Mouse (Mus musculus): ENCODE results near the gene Psma6. TPM values are rescaled to one million over a fixed set of nuclear protein-coding genes. Genes with fewer than 3 reads are reported as not detected.

The Psma6 gene
- polyA plus RNA-seq, 1 experiment = 17.3 TPM

- Histone ChIP-seq H3K27me3 (ENCODE audit: control insufficient read depth, insufficient read depth, low read length) (no peaks in the 10 kb centered on the region), H3K36me3 (ENCODE audit: control insufficient read depth, insufficient read depth, low read length) (no peaks in the 10 kb centered on the region), H3K4me1 (ENCODE audit: control insufficient read depth, insufficient read depth, insufficient read length, low read length) (peaks cover 47% of the 10 kb centered on the region), H3K4me3 (ENCODE audit: low read depth, low read length) (no peak overlapping the region), H3K27ac (ENCODE audit: insufficient read depth, low read depth, low read length) (no peak overlapping the region)
- no peak for TF ChIP-seq POLR2A (IDR thresholded peaks at IDR 0.05; ENCODE audit: low read depth, low read length)
- TF ChIP-seq CTCF (IDR thresholded peaks at IDR 0.05; ENCODE audit: extremely low read depth, insufficient read length, insufficient replicate concordance, low read depth, low read length) = no peak
- WGBS = 79% methylated on average over 6 of the region's 6 CpGs
Observed at GRCm38 (mm10) chr12:55462456-55462855, 78.4 kb downstream of the Psma6 start.

GRCm38 (mm10) chr12:55463087-55463486 is 79.1 kb downstream of the Psma6 start:
- no peak overlapping the region for H3K27ac ChIP-seq (ENCODE audit: insufficient read depth, low read depth, low read length)
- peaks cover 53% of the 10 kb centered on the region for H3K4me1 ChIP-seq (ENCODE audit: control insufficient read depth, insufficient read depth, insufficient read length, low read length)
- WGBS = 78% methylated on average over 5 of the region's 5 CpGs
- H3K27me3 ChIP-seq (ENCODE audit: control insufficient read depth, insufficient read depth, low read length) = no peaks in the 10 kb centered on the region
- TF ChIP-seq CTCF (IDR thresholded peaks at IDR 0.05; ENCODE audit: extremely low read depth, insufficient read length, insufficient replicate concordance, low read depth, low read length) = no peak
- TF ChIP-seq POLR2A (IDR thresholded peaks at IDR 0.05; ENCODE audit: low read depth, low read length) = no peak
- H3K36me3 ChIP-seq (ENCODE audit: control insufficient read depth, insufficient read depth, low read length) = no peaks in the 10 kb centered on the region
- H3K4me3 ChIP-seq (ENCODE audit: low read depth, low read length) = no peak overlapping the region

- Histone ChIP-seq H3K27me3 (ENCODE audit: control insufficient read depth, insufficient read depth, low read length) (no peaks in the 10 kb centered on the region), H3K36me3 (ENCODE audit: control insufficient read depth, insufficient read depth, low read length) (no peaks in the 10 kb centered on the region), H3K27ac (ENCODE audit: insufficient read depth, low read depth, low read length) (peak overlapping the region; percentile 89), H3K4me1 (ENCODE audit: control insufficient read depth, insufficient read depth, insufficient read length, low read length) (peaks cover 51% of the 10 kb centered on the region), H3K4me3 (ENCODE audit: low read depth, low read length) (peak overlapping the region; percentile 47)
- TF ChIP-seq POLR2A (IDR thresholded peaks at IDR 0.05; ENCODE audit: low read depth, low read length) = peak; percentile 16; the same call in 1 of the 2 replicates
- no peak for TF ChIP-seq CTCF (IDR thresholded peaks at IDR 0.05; ENCODE audit: extremely low read depth, insufficient read length, insufficient replicate concordance, low read depth, low read length)
- WGBS = 8% methylated on average over 16 of the region's 16 CpGs
Observed at GRCm38 (mm10) chr12:55463992-55464845, 80.2 kb downstream of the Psma6 start.

GRCm38 (mm10) chr12:55464846-55465361 is 80.9 kb downstream of the Psma6 start:
- Histone ChIP-seq H3K36me3 (ENCODE audit: control insufficient read depth, insufficient read depth, low read length) (no peaks in the 10 kb centered on the region), H3K4me1 (ENCODE audit: control insufficient read depth, insufficient read depth, insufficient read length, low read length) (peaks cover 46% of the 10 kb centered on the region), H3K27me3 (ENCODE audit: control insufficient read depth, insufficient read depth, low read length) (no peaks in the 10 kb centered on the region), H3K4me3 (ENCODE audit: low read depth, low read length) (peak overlapping the region; percentile 47), H3K27ac (ENCODE audit: insufficient read depth, low read depth, low read length) (peak overlapping the region; percentile 89)
- no peak for TF ChIP-seq CTCF (IDR thresholded peaks at IDR 0.05; ENCODE audit: extremely low read depth, insufficient read length, insufficient replicate concordance, low read depth, low read length)
- 8% methylated on average over 14 of the region's 14 CpGs for WGBS

- Histone ChIP-seq H3K4me1 (ENCODE audit: control insufficient read depth, insufficient read depth, insufficient read length, low read length) (peaks cover 43% of the 10 kb centered on the region), H3K4me3 (ENCODE audit: low read depth, low read length) (peak overlapping the region; percentile 47), H3K36me3 (ENCODE audit: control insufficient read depth, insufficient read depth, low read length) (no peaks in the 10 kb centered on the region), H3K27me3 (ENCODE audit: control insufficient read depth, insufficient read depth, low read length) (no peaks in the 10 kb centered on the region), H3K27ac (ENCODE audit: insufficient read depth, low read depth, low read length) (peak overlapping the region; percentile 89)
- WGBS = 23% methylated on average over 17 of the region's 17 CpGs
- TF ChIP-seq POLR2A (IDR thresholded peaks at IDR 0.05; ENCODE audit: low read depth, low read length) (no peak), CTCF (IDR thresholded peaks at IDR 0.05; ENCODE audit: extremely low read depth, insufficient read length, insufficient replicate concordance, low read depth, low read length) (no peak)
Observed at GRCm38 (mm10) chr12:55465401-55465983, 81.5 kb downstream of the Psma6 start.

GRCm38 (mm10) chr12:55466088-55466701 is 82.2 kb downstream of the Psma6 start:
- TF ChIP-seq CTCF (IDR thresholded peaks at IDR 0.05; ENCODE audit: extremely low read depth, insufficient read length, insufficient replicate concordance, low read depth, low read length) = no peak
- no peak for TF ChIP-seq POLR2A (IDR thresholded peaks at IDR 0.05; ENCODE audit: low read depth, low read length)
- Histone ChIP-seq H3K4me3 (ENCODE audit: low read depth, low read length) (no peak overlapping the region), H3K27ac (ENCODE audit: insufficient read depth, low read depth, low read length) (peak overlapping the region; percentile 89; the same call in 1 of the 2 replicates), H3K4me1 (ENCODE audit: control insufficient read depth, insufficient read depth, insufficient read length, low read length) (peaks cover 45% of the 10 kb centered on the region), H3K27me3 (ENCODE audit: control insufficient read depth, insufficient read depth, low read length) (no peaks in the 10 kb centered on the region), H3K36me3 (ENCODE audit: control insufficient read depth, insufficient read depth, low read length) (no peaks in the 10 kb centered on the region)
- WGBS = 81% methylated on average over 7 of the region's 7 CpGs

- no peak overlapping the region for H3K4me3 ChIP-seq (ENCODE audit: low read depth, low read length)
- no peak for TF ChIP-seq POLR2A (IDR thresholded peaks at IDR 0.05; ENCODE audit: low read depth, low read length)
- TF ChIP-seq CTCF (IDR thresholded peaks at IDR 0.05; ENCODE audit: extremely low read depth, insufficient read length, insufficient replicate concordance, low read depth, low read length) = no peak
- peak overlapping the region; percentile 57; the same call in 1 of the 2 replicates for H3K27ac ChIP-seq (ENCODE audit: insufficient read depth, low read depth, low read length)
- H3K4me1 ChIP-seq (ENCODE audit: control insufficient read depth, insufficient read depth, insufficient read length, low read length) = peaks cover 44% of the 10 kb centered on the region
- 86% methylated on average over 5 of the region's 5 CpGs for WGBS
- H3K27me3 ChIP-seq (ENCODE audit: control insufficient read depth, insufficient read depth, low read length) = no peaks in the 10 kb centered on the region
- no peaks in the 10 kb centered on the region for H3K36me3 ChIP-seq (ENCODE audit: control insufficient read depth, insufficient read depth, low read length)
Observed at GRCm38 (mm10) chr12:55466816-55467215, 82.8 kb downstream of the Psma6 start.

Measured in small intestine, adult 2 months (tissue).